Mouse (Mus musculus) thymus, postnatal 0 days (tissue): ENCODE results near the gene Pip5kl1. TPM values are rescaled to one million over a fixed set of nuclear protein-coding genes. Genes with fewer than 3 reads are reported as not detected.

ENCODE experiments used
- polyA plus RNA-seq: library from polyadenylated mRNA; unstranded; fragments of >200 nt; fragmentation: Nextera tagmentation; extraction: Ambion mirVana; gene quantifications from 2 replicates; pipeline ENCODE4 v1.2.1, GENCODE M21; 2015

The Pip5kl1 gene
- polyA plus RNA-seq, 1 experiment from 2014 or later = 0.31 TPM

Other genes with a start within 250 kb of the Pip5kl1 start
- gene Ciz1, start 222.5 kb upstream of the Pip5kl1 start, polyA plus RNA-seq = 30.5 and 37.6 TPM in 2 replicates
- 0.69 and 0.83 TPM in 2 replicates for gene Dnm1, start 221.5 kb upstream of the Pip5kl1 start, polyA plus RNA-seq
- gene 1110008P14Rik, start 192.9 kb upstream of the Pip5kl1 start, polyA plus RNA-seq = 66.9 and 77.3 TPM in 2 replicates
- gene Lcn2, start 186.5 kb upstream of the Pip5kl1 start, polyA plus RNA-seq = 4.3 and 6.3 TPM in 2 replicates
- 17.8 and 18.5 TPM in 2 replicates for gene Ptges2, start 178.9 kb upstream of the Pip5kl1 start, polyA plus RNA-seq
- 5.4 and 6.2 TPM in 2 replicates for gene Naif1, start 124.3 kb upstream of the Pip5kl1 start, polyA plus RNA-seq
- gene Slc25a25, start 123.4 kb upstream of the Pip5kl1 start, polyA plus RNA-seq = 16.3 and 18.9 TPM in 2 replicates
- 8.4 and 8.9 TPM in 2 replicates for gene Fam102a, start 39.5 kb upstream of the Pip5kl1 start, polyA plus RNA-seq
- 126 and 129 TPM in 2 replicates for gene Dpm2, start 3.9 kb upstream of the Pip5kl1 start, polyA plus RNA-seq
- gene 9430097D07Rik, start 887 bp downstream of the Pip5kl1 start, polyA plus RNA-seq = 0.08 TPM in 1 of 2 replicates, not detected in the other
- gene St6galnac4, start 12.3 kb downstream of the Pip5kl1 start, polyA plus RNA-seq = 24.3 and 25.3 TPM in 2 replicates
- 5.5 and 5.7 TPM in 2 replicates for gene St6galnac6, start 24.9 kb downstream of the Pip5kl1 start, polyA plus RNA-seq
- gene Ak1, start 47.0 kb downstream of the Pip5kl1 start, polyA plus RNA-seq = 2.0 and 2.4 TPM in 2 replicates
- 25.9 and 28.5 TPM in 2 replicates for gene Eng, start 71.8 kb downstream of the Pip5kl1 start, polyA plus RNA-seq
- gene Fpgs, start 129.3 kb downstream of the Pip5kl1 start, polyA plus RNA-seq = 21.0 and 24.1 TPM in 2 replicates
- gene Cdk9, start 138.3 kb downstream of the Pip5kl1 start, polyA plus RNA-seq = 125 and 146 TPM in 2 replicates
- gene Sh2d3c, start 146.3 kb downstream of the Pip5kl1 start, polyA plus RNA-seq = 20.7 and 23.4 TPM in 2 replicates
- 0.26 and 0.44 TPM in 2 replicates for gene 6330409D20Rik, start 166.2 kb downstream of the Pip5kl1 start, polyA plus RNA-seq
- 86.3 and 91.9 TPM in 2 replicates for gene Tor2a, start 182.4 kb downstream of the Pip5kl1 start, polyA plus RNA-seq
- gene Ttc16, start 200.8 kb downstream of the Pip5kl1 start, polyA plus RNA-seq = 0.69 and 0.95 TPM in 2 replicates
- gene Ptrh1, start 201.0 kb downstream of the Pip5kl1 start, polyA plus RNA-seq = 25.7 and 26.5 TPM in 2 replicates
- gene Cfap157, start 209.6 kb downstream of the Pip5kl1 start, polyA plus RNA-seq = 4.4 and 4.7 TPM in 2 replicates